Mouse (Mus musculus): ENCODE measurements around the gene Rad9b.

Rad9b gene

DNA sequence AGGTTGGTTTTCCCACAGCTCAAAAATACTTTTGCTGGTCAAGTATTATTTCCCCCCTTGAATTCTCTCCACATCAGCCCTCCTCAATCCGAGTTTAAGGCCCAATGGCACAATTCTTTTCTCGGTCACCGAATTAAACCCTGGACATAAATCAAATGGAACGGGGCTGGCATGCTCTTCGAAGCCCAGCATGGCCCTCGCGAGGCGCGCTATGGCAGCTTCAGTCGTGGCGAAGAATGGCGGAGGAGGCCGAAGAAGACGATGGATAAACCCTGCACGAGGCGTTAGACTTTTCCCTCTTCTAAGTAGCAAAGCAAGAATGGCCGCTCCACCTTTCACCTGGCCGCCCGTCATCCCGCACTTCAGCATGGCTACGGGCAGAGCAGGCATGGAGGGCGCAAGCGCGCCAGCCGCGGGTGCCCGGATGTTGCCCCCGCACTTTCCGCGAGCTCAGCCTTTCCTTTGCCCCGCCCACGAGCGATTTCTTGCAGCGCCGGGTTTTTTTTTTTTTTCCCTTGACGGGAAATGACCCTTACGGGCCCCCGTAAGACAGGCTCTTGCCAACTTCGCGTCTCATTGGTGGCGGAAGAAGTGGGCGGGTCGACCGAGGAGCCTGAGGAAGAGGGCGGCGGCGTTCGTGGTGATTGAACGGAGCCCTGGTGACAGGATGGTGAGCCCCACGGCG lies at the start of gene Rad9b, which contains the start of gene Vps29:
Gene Rad9b (minus strand): TSS at position 427 of the 685 bp plus-strand sequence.
Gene Vps29 (plus strand): TSS at position 563 of the 685 bp plus-strand sequence.
- peak; percentile 98 for DNase-seq

DNA sequence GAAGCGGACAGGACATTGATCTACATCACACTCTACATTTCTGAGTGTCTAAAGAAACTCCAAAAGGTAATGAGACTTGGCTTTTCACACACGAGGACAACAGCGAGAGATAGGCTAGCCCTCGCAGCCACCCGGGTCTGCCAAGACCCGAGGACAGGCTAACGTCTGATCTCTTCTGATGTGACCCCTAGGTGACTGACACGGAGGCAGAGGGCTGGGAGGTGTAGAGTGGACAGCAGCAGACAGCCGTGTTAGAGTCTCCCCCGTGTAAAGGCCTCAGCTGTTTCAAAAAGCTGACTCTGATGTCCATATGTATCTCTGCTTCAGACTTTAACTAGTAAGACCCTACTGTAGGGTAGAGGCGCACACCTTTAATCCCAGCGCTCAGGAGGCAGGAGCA lies 49.3 kb upstream of the Rad9b start:
- no peak for DNase-seq

DNA sequence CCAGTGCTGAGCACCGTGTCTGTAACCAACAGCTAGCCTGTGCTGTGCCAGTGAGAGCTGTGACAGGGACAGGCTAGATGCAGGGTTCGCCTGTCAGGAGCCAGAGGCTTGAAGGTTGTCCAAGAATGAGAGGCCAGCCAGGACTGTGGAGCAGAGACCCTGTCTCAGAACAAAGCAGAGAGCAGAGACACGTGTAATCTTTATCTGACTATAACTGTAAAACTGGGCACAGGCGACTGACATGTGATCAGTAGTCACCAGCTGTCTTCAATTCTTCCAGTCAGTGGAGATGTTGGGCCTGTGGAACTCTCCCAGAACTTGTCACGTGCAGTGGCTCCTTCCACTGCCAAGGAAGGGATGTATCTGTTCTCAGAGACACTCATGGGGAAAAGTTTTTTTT lies 48.7 kb upstream of the Rad9b start:
- DNase-seq, result no peak

DNA sequence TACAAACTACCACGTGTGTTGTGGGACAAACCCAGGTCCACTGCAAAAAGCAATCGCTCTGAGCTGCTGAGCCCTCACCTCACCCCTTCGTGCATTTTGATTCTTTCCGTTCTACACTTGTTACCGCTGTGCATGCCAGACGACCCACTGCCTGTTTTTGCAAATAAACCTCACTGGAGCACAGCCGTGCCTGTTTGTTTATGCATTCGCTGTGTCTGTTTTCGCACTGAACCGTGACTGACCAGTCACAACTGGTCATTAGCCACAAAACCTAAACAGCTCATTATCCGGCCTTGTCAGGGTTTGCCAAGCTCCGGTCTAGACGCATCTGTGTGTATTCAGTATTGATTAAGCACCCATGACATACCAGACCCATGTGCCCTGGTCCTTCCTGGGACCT lies 48.1 kb upstream of the Rad9b start:
- DNase-seq, result no peak

DNA sequence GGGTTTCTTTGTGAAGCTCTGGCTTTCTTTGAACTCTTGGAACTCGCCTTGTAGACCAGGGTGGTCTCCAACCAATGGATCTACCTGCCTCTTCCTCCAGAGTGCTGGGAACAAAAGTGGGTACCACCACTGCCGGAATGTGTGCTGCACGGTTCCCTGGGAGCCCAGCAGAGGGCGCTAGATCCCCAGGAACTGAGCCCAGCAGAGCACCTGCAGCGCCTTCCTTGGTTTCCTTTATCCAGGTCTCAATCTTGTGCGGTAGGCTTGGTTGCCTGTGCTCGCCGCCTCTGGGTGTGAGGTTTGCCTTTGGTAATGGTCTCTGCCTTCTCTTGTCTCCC lies 47.2 kb upstream of the Rad9b start:
- DNase-seq, result peak; percentile 80

DNA sequence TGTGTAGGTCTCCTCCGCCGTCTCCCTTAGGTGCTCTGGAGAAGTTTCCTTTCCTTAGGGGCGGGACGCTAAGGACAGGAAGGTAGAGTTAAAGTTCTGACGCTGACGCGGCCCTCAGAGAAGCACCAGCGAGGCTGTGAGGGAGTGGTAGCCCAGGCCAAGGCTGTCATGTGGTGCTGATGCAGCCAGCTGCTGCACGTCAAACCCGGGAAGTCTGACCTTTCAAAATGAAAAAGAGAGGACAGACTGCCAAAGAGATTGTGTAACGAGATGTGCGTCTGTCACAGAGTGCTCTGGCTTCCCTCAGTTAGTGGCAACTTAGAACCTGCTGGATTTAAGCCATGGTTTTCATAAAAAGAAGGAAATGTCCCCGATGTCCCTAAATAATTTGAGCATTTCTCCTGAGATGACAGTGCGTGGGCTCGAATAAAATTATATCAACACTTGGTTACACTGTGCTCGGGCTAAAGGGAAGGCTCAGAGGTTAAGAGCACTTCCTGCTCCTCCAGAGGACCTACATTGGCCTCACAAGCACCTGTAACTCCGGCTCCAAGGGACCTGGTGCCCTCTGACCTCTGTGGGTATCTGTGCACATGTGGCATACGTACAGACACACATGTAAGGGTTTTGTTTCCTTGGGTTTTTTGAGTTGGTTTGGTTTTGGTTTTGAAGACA lies 46.7 kb upstream of the Rad9b start:
- DNase-seq, result no peak

DNA sequence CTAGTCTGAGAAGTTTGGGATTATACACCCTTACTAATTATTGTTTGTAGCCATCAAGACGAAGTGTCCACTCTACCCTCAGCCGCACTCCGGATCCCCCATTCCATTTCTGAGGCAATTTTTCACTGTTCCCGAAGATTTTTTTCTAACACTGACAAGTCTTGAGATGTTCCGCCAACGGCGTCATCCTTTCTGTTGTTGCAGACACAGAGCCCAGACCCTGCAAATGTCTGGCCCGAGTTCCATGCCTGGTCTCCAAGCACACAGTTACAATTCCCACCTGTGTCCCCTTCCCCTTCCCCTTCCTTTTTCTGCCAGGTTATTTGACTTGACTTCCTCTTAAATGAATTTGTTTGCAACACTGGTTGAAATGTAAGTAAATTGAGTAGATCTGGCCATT lies 45.8 kb upstream of the Rad9b start:
- DNase-seq, result no peak

DNA sequence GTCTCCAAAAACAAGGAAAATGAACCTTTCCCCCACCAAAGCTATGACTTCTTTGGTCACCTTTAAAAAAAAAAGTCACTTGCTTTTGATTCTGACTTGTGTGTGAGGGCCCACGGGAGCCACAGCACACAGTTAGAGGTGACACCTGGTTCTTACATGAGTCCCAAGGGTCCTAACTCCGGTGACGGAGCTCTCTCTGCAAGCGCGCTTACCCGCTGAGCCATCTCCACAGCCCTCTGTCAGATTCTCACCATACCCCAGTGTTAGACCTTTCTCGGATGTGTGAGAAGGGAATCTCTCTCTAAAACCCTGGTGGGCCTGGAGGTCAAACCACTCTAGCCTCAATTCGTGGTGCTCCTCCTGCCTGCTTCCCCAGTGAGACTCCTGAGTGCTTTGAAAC lies 43.5 kb upstream of the Rad9b start:
- DNase-seq, result no peak

DNA sequence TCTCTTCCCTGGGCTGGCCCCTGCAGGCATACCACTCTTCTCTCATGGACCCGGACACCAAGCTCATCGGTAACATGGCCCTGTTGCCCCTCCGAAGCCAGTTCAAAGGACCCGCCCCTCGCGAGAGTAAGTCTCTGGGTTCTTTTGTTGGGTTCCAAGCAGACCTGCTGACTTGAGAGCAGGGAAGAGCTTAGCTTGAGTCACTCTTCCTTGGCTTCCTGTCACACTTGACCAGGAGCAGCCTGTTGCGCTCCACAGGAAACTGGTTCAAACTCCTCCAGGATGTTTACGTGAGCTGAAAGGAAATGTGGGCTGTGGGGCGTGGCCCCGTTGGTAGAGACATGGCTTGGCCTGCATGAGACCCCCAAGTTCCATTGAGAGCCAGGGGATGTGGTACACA lies 42.8 kb upstream of the Rad9b start:
- no peak for DNase-seq

DNA sequence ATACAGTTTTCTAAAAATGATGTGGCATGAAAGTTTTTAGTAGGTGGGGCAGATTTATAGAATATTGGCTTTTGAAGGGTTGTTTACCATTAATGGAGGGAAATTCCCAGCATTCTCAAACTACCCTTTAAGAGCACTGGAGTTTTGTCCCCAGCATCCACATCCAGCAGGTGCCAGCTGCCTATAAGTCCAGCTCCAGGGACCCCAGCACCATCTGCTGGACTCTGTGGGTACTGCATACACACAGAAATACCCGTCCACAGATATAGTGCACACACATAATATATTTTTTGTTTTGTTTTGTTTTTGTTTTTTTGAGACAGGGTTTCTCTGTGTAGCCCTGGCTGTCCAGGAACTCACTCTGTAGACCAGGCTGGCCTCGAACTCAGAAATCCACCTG lies 39.9 kb upstream of the Rad9b start:
- DNase-seq, result peak; percentile 85

DNA sequence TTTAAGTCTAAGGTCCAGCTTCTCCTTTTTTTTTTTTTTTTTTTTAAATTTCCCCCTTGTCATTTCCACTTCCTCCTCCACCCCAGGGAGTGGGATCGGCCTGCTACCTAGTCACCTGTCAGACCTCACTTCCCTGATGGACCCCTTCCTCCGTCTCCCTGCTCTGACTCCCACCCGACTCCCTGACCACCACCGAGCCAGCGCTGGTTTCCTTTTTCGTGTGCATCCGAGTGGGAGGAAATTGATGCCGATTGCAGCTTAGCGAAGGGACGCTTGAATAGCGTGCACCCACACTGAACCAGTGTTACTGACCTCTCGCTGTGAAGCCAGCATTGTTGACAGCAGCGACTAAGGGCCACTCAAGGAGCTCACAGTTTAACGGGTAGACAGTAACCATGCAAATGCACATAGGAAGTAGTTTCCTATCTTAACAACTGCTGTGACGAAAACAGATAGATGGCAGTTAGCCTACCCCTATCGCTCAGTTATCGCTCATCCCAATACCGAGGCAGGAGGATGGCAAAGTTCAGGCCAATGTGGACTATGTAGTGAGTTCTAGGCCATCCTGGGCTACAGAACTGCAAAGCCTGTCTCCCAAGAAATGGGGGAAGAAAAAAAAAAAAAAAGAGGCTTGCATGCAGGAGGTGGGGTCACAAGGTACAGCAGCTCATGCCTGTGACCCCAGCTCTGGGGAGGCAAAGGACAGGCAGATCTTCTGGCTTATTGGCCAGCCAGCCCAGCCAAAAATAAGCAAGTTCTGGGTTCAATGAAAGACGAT lies 38.4 kb upstream of the Rad9b start:
- DNase-seq, result no peak

DNA sequence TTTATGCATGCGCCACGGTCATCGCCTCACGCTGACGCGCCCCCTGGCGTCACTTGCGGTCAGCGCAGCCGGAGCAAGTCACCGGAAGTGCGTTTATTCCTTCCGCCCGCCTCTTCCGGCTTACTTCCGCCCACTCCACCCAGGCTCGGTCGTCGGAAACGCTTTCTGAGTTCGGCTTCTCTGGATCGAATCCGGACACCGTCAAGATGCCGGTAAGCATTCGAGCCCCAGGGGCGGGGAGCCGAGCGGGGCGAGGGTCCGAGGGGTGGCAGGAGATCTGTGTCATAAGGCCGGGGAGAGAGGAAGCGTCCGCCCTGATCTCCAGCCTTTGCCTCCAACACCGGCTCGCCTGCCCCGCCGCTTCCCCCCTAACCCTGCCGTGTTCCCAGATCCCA lies 37.8 kb upstream of the Rad9b start, which contains the start of gene Arpc3:
Gene Arpc3 (plus strand): TSS at position 93 of the 395 bp plus-strand sequence.
- DNase-seq, result peak; percentile 96

DNA sequence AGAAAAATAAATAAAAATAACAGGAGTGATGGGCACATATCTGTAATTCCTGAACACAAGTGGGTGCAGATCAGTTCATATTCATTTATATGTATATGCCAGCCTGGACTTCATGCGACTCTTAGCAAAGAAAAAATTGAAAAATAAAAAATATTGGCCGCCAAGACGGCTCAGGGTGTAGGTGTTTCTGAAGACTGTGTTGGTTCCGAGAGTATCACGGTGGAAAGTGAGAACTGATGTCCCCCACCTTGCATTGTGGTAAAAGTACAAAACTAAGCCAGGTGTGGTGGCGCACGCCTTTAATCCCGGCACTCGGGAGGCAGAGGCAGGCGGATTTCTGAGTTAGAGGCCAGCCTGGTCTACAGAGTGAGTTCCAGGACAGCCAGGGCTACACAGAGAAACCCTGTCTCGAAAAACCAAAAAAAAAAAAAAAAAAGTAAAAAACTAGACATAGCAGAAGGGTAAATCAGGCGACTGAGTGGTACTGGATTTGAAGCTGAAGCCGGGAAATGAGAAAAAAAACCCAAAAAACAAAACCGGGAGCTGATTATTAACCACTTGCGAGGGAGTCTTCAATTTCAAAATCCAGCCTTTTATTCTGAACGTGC lies 37.2 kb upstream of the Rad9b start:
- DNase-seq, result no peak

DNA sequence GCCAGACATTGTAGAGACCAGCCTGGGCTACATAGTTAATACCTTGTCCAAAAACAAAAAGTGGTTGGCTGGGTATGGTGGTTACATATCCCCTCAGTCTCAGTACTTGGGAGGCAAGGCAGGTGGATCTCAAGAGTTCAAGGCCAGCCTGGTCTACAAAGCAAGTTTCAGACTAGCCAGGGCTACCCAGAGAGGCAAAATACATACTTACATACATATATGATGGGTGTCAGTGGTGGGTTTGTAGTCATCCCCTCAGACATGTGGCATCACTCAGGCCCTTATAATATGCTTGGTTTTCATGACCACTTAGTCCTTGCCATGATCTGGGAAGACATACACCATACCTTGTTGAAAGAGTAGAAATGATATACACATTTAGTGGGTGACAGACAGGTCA lies 36.6 kb upstream of the Rad9b start:
- DNase-seq, result no peak

DNA sequence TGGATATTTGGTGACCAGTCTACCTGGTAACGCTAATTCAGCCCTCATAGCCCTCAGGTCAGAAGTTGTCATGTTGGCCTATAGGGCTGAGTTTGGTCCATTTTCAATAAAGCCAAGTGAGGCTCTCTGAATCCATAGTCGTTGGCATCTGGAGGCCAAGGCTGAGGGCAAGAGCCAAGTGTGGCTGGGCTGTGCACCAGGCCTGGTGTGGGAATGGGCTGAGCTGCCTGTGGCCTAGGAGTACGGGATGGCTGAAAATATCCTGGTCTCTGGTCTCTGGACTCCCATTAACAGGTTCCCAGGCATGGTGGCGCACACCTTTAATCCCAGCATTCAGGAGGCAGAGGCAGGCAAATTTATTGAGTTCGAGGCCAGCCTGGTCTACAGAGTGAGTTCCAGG lies 36.0 kb upstream of the Rad9b start:
- no peak for DNase-seq

DNA sequence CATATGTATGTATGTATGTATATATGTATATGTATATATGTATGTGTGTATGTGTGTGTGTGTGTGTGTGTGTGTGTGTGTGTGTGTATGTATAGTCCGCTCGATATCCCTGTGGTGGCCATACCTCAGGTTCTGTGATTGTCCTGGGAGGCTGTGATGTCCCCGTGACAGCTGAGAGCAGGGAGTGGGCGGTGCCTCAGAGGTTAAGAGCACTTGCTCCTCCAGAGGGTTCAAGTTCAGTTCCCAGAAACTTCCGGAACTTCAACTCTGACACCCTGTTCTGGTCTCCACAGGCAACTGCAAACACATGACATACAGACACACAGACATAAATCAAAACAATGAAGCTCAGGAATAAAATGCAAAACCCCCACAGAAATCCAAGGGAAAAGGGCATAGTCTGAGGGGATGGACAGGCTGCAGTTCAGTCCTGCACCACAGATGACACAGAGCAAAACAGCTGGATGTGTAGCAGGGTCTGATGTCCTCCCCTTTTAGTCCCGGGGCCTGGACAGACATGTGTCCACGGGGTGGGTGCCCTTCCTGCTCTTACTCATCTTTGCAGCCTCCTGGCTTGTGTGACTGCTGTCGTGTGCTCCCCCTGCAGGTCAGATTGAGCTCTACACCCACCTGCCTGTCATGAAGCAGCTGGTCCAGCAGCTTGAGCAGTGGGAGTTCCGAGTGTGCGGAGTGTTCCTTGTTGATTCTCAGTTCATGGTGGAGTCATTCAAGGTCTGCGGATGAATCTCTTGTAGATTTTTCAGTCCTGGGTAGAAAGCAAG lies 25.5 kb upstream of the Rad9b start:
- peak; percentile 68 for DNase-seq

DNA sequence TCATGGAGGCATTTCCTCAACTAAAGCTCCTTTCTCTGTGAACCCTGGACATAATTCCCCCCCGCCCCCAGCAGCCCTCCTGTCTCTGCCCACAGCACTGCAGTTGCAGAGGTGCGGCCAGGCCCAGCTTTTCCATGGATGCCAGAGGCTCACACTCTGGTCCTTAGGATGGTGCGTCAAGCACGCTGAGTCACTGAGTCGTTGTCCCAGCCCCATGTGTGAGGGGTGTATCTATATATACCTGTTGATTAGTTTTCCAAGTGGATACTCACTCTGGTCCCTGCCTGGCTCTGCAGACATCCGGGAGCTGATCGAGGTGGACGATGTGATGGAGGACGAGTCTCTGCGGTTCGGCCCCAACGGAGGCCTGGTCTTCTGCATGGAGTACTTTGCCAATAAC lies 24.1 kb upstream of the Rad9b start:
- no peak for DNase-seq

DNA sequence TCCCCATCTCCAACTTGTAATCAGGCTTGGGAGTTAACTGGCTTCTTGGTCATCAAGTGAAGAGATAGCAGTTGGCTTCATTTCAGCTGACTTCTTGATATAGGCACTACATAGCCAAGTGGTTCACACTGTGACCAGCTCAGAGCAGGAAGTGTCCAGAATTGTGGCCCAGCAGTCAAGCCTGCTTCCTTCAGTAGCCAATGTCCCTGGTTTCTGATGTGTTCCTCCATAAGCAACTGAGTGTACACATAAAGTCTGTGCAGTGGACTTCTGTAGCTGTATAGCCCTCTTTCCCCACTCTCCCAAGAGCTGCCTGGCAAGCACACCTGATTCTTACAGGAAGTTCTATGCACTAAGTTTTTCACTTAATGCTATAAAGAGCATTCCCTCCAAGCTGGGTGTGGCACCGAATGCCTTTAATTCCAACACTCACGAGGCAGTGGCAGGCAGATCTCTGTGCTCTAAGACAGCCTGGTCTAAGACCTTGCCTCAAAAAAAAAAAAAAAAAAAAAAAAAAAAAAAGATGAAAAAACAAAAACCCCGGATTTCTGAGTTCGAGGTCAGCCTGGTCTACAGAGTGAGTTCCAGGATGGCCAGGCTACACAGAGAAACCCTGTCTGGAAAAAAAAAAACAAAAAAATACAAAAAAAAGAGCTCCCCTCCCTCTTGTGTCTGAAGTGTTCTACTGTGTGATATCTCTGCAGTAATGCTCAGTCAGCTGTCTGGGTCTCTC lies 23.2 kb upstream of the Rad9b start:
- DNase-seq, result no peak

DNA sequence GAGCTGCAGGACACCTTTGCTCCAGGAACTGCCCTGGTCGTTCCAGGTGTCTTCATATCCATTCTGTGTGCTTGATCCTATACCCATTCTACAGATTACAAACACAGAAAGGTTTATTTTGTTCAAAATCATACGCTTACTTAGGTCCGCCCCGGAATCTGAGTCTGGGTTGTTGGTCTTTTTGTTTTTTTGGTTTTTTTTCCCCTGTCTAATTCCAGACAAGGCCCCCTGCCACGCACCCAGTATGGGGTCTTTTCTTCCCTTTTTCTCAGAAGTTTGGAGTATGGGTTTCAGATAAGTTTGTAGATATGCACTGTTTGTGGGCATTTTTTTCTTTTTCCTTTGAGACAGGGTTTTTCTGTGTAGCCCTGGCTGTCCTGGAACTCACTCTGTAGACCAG lies 18.8 kb upstream of the Rad9b start:
- DNase-seq, result no peak

DNA sequence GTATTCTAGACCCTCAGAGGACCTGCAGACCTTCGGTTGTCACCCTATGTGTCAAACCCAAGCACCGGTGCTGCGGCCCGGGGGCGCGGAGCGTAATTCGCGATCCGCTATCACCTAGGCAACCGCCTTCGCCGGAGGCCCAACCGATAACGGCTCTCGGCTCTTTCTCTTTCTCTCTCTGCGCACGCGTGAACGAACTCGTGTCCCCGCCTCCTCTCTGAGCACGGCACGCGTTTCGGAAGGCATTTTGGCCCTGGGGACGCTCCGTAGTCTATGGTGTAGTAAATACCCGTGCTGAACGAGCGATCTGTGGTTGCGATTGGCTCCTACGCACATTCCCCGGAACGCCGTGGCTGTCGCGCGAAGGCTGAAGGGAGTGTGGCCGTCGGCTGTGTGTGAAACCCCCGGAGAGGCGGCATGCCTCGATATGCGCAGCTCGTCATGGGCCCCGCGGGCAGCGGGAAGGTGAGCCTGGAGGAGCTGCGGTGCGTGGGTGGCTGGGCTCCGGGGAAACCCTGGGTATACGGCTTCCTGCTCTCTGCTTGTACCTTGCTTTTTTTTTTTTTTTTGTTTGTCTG lies 18.2 kb upstream of the Rad9b start, which contains the start of gene Fam216a:
Gene Fam216a (minus strand): TSS at position 173 of the 578 bp plus-strand sequence.
- DNase-seq, result peak; percentile 98

DNA sequence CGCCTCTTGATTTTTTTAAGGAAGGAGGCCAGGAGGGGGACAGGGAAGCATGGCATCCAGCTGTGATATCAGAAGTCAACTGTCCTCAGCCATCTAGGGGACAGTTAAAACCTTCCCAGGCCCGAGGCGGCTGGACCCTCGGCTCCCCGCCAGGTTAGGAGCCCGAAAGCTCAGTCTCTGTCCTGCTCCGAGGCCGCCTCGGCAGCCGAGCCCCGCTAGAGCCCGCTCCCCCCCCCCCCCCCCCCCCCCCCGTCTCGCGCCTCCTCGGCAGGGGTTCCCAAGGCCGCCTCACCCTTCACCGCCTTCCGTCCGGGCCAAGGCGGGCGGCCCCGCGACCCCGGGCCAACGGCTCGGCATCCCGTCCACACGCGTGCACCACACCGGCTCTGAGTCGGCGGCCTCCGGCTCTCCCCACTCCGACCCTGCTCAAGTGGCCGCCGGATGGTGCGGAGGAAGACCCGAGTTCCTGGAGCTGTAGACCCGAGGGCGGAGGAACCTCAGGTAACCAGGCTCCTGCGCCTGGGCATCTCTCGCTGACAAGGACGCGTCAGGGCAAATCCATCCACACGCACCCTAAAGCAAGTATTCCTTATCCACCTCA lies 17.7 kb upstream of the Rad9b start, which contains the start of gene Gpn3:
Gene Gpn3 (plus strand): TSS at position 286 of the 601 bp plus-strand sequence.
- DNase-seq, result peak; percentile 38

Measured in right cerebral cortex, postnatal 4 days (tissue).